Mouse (Mus musculus) embryonic facial prominence, embryonic 10.5 days (tissue): Measurements from ENCODE around the gene Babam2. TPM values are rescaled to one million over a fixed set of nuclear protein-coding genes. Genes with fewer than 3 reads are reported as not detected.

Source experiments
- DNase-seq: peaks from one replicate; pipeline ENCODE4 v3.0.0-alpha.2; 2017; ENCODE audit warnings: low spot score
- H3K27ac ChIP-seq: fragments of 300-500 bp; sonication (generic); replicated peaks from 2 replicates; pipeline ENCODE4 v1.5.1; 2016; ENCODE audit warnings: mild to moderate bottlenecking
- H3K27me3 ChIP-seq: fragments of 300-500 bp; sonication (generic); replicated peaks from 2 replicates; pipeline ENCODE4 v1.6.1; 2016; ENCODE audit warnings: low read depth, mild to moderate bottlenecking; ENCODE audit not compliant: poor library complexity, severe bottlenecking
- H3K36me3 ChIP-seq: fragments of 300-500 bp; sonication (generic); replicated peaks from 2 replicates; pipeline ENCODE4 v1.6.1; 2016; ENCODE audit warnings: mild to moderate bottlenecking, moderate library complexity
- H3K4me1 ChIP-seq: fragments of 300-500 bp; sonication (generic); 2 replicates; pipeline ENCODE4 v1.6.1; 2016
- H3K4me3 ChIP-seq: fragments of 300-500 bp; sonication (generic); 2 replicates; pipeline ENCODE4 v1.5.1; 2016; ENCODE audit warnings: mild to moderate bottlenecking, moderate library complexity
- H3K9me3 ChIP-seq: fragments of 300-500 bp; sonication (generic); 2 replicates; pipeline ENCODE4 v1.6.1; 2016; ENCODE audit warnings: mild to moderate bottlenecking
- WGBS: fragments of 180-500 bp; shearing (Covaris S2); methylation state at CpG from one replicate; pipeline ENCODE4 v1.1.7; 2016; 5-methylcytosine and 5-hydroxymethylcytosine counted together
- polyA plus RNA-seq: library from polyadenylated mRNA; unstranded; fragments of >200 nt; fragmentation: Nextera tagmentation; extraction: Ambion mirVana; gene quantifications from 2 replicates; pipeline ENCODE4 v1.2.1, GENCODE M21; 2016

Babam2 gene
- polyA plus RNA-seq, 1 experiment from 2014 or later, result 47.0 TPM

- Histone ChIP-seq H3K4me3 (no peak overlapping the region), H3K9me3 (no peaks in the 10 kb centered on the region), H3K36me3 (no peaks in the 10 kb centered on the region), H3K27me3 (no peaks in the 10 kb centered on the region), H3K4me1 (peaks cover 3% of the 10 kb centered on the region; the same call in 1 of the 2 replicates), H3K27ac (no peak overlapping the region)
- no peak for DNase-seq
- 90% methylated on average over 2 of the region's 2 CpGs for WGBS
Measured at GRCm38 (mm10) chr5:32060485-32060884, 363.0 kb downstream of the Babam2 start.

- 65% methylated on average over 1 of the region's 1 CpGs for WGBS
- no peak overlapping the region for H3K27ac ChIP-seq
- no peaks in the 10 kb centered on the region for H3K9me3 ChIP-seq
- peaks cover 3% of the 10 kb centered on the region; the same call in 1 of the 2 replicates for H3K4me1 ChIP-seq
- no peaks in the 10 kb centered on the region for H3K27me3 ChIP-seq
- no peak overlapping the region for H3K4me3 ChIP-seq
- no peaks in the 10 kb centered on the region for H3K36me3 ChIP-seq
- DNase-seq, result no peak
Measured at GRCm38 (mm10) chr5:32061854-32062253, 364.4 kb downstream of the Babam2 start.

- Histone ChIP-seq H3K36me3 (no peaks in the 10 kb centered on the region), H3K4me1 (0 out of 2 replicates have a peak, but pooled peaks cover 3% of the 10 kb centered on the region), H3K27me3 (no peaks in the 10 kb centered on the region), H3K4me3 (no peak overlapping the region), H3K9me3 (no peaks in the 10 kb centered on the region), H3K27ac (no peak overlapping the region)
- 83% methylated on average over 2 of the region's 2 CpGs for WGBS
- DNase-seq, result peak; percentile 5
Measured at GRCm38 (mm10) chr5:32064341-32065105, 367.0 kb downstream of the Babam2 start.

GRCm38 (mm10) chr5:32066015-32066734, 368.7 kb downstream of the Babam2 start:
- Histone ChIP-seq H3K4me1 (peaks cover 4% of the 10 kb centered on the region; the same call in 1 of the 2 replicates), H3K9me3 (no peaks in the 10 kb centered on the region), H3K27ac (no peak overlapping the region), H3K4me3 (no peak overlapping the region), H3K27me3 (no peaks in the 10 kb centered on the region), H3K36me3 (no peaks in the 10 kb centered on the region)
- WGBS, result 84% methylated on average over 5 of the region's 5 CpGs
- DNase-seq, result peak; percentile 7

- Histone ChIP-seq H3K4me3 (no peak overlapping the region), H3K36me3 (no peaks in the 10 kb centered on the region), H3K27ac (no peak overlapping the region), H3K4me1 (peaks cover 10% of the 10 kb centered on the region), H3K9me3 (no peaks in the 10 kb centered on the region), H3K27me3 (no peaks in the 10 kb centered on the region)
- peak; percentile 1 for DNase-seq
- 85% methylated on average over 2 of the region's 2 CpGs for WGBS
Measured at GRCm38 (mm10) chr5:32066839-32067238, 369.4 kb downstream of the Babam2 start.

- no peaks in the 10 kb centered on the region for H3K27me3 ChIP-seq
- H3K4me1 ChIP-seq, result peaks cover 10% of the 10 kb centered on the region
- WGBS, result 84% methylated on average over 3 of the region's 3 CpGs
- H3K4me3 ChIP-seq, result no peak overlapping the region
- no peak for DNase-seq
- H3K9me3 ChIP-seq, result no peaks in the 10 kb centered on the region
- H3K27ac ChIP-seq, result no peak overlapping the region
- H3K36me3 ChIP-seq, result no peaks in the 10 kb centered on the region
Measured at GRCm38 (mm10) chr5:32068616-32069015, 371.1 kb downstream of the Babam2 start.

- H3K4me1 ChIP-seq, result peaks cover 10% of the 10 kb centered on the region
- H3K9me3 ChIP-seq, result no peaks in the 10 kb centered on the region
- H3K36me3 ChIP-seq, result no peaks in the 10 kb centered on the region
- 71% methylated on average over 4 of the region's 4 CpGs for WGBS
- no peak overlapping the region for H3K27ac ChIP-seq
- H3K4me3 ChIP-seq, result no peak overlapping the region
- H3K27me3 ChIP-seq, result no peaks in the 10 kb centered on the region
- DNase-seq, result peak; percentile 6
Measured at GRCm38 (mm10) chr5:32069096-32069495, 371.6 kb downstream of the Babam2 start.

GRCm38 (mm10) chr5:32069566-32070169, 372.2 kb downstream of the Babam2 start:
- H3K4me1 ChIP-seq, result peaks cover 10% of the 10 kb centered on the region
- 84% methylated on average over 10 of the region's 10 CpGs for whole genome bisulfite sequencing
- H3K9me3 ChIP-seq, result no peaks in the 10 kb centered on the region
- no peak overlapping the region for H3K4me3 ChIP-seq
- H3K27me3 ChIP-seq, result no peaks in the 10 kb centered on the region
- peak; percentile 6 for DNase-seq
- H3K36me3 ChIP-seq, result no peaks in the 10 kb centered on the region
- H3K27ac ChIP-seq, result no peak overlapping the region

GRCm38 (mm10) chr5:32070781-32071180, 373.3 kb downstream of the Babam2 start:
- no peaks in the 10 kb centered on the region for H3K27me3 ChIP-seq
- H3K4me3 ChIP-seq, result no peak overlapping the region
- no peak overlapping the region for H3K27ac ChIP-seq
- WGBS, result 90% methylated on average over 3 of the region's 3 CpGs
- DNase-seq, result peak; percentile 2
- no peaks in the 10 kb centered on the region for H3K9me3 ChIP-seq
- H3K4me1 ChIP-seq, result peaks cover 7% of the 10 kb centered on the region
- no peaks in the 10 kb centered on the region for H3K36me3 ChIP-seq

- no peak for DNase-seq
- Histone ChIP-seq H3K9me3 (no peaks in the 10 kb centered on the region), H3K4me3 (no peak overlapping the region), H3K36me3 (no peaks in the 10 kb centered on the region), H3K27me3 (no peaks in the 10 kb centered on the region), H3K4me1 (peaks cover 7% of the 10 kb centered on the region), H3K27ac (no peak overlapping the region)
- 52% methylated on average over 4 of the region's 4 CpGs for WGBS
Measured at GRCm38 (mm10) chr5:32071314-32071713, 373.8 kb downstream of the Babam2 start.

- H3K27me3 ChIP-seq, result no peaks in the 10 kb centered on the region
- no peak overlapping the region for H3K4me3 ChIP-seq
- no peaks in the 10 kb centered on the region for H3K36me3 ChIP-seq
- WGBS, result 91% methylated on average over 5 of the region's 5 CpGs
- no peak for DNase-seq
- peaks cover 7% of the 10 kb centered on the region for H3K4me1 ChIP-seq
- H3K9me3 ChIP-seq, result no peaks in the 10 kb centered on the region
- no peak overlapping the region for H3K27ac ChIP-seq
Measured at GRCm38 (mm10) chr5:32071824-32072223, 374.3 kb downstream of the Babam2 start.

- Histone ChIP-seq H3K9me3 (no peaks in the 10 kb centered on the region), H3K4me1 (peaks cover 7% of the 10 kb centered on the region), H3K4me3 (no peak overlapping the region), H3K36me3 (no peaks in the 10 kb centered on the region), H3K27ac (no peak overlapping the region), H3K27me3 (no peaks in the 10 kb centered on the region)
- DNase-seq, result no peak
- WGBS, result 93% methylated on average over 3 of the region's 3 CpGs
Measured at GRCm38 (mm10) chr5:32072877-32073276, 375.4 kb downstream of the Babam2 start.
